Mouse (Mus musculus): ENCODE measurements around the gene Mrpl43. TPM values are rescaled to one million over a fixed set of nuclear protein-coding genes. Genes with fewer than 3 reads are reported as not detected.
A peak's percentile ranks its signal among the peaks of the same experiment; 100 is the strongest.
"Not testable (repeated sequence)": the region's sequence is repeated elsewhere in the genome, so short reads cannot be mapped to it uniquely, and the experiment has no call there.

Gene Mrpl43
- polyA plus RNA-seq, 1 experiment from 2014 or later, result 71.4 TPM

DNA sequence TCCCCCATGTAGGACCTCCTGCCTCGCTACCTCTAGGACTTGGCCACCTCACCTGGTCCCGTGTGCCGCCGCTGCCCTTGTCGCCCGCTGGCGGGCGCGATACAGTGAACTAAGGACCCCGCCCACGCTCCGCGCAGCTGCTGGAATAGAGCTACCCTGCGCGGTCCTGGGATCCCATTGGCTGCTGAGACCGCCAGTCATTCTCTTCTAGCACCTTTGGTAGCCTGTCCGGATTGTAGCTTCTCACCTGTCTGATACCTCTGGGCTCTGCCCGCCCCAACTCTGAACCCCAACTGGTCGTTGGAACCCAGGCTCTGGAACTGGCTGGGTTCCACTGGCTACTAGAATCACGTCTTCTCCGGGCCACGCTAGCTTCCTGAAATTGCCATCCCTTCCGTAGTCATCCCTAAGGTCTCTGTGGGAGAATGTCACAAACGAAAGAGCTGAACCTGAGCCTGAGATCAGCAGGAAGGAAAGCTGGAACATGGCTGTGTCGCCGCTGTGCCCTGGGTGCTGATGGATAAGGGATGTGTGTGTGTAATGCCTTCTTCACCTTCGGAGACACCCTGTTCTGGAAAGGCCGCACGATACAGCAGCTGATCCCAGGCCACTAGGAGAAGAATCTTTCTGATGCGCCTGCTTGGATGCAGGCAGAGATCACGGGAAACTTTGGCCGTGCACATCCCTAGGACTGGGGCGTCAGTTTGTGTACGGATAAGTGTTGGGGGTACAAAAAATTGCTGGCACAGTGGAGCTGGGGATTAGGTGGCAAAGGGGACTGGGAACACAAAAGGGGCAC is 40.5 kb upstream of the Mrpl43 start:
- Histone ChIP-seq H3K36me3 (ENCODE audit: control insufficient read depth, insufficient read depth, low read length) (no peaks in the 10 kb centered on the region), H3K4me2 (ENCODE audit: low read depth, low read length, severe bottlenecking) (peak overlapping the region; percentile 83), H3K4me3 (ENCODE audit: low read depth, low read length) (peak overlapping the region; percentile 42), H3K9me3 (ENCODE audit: control insufficient read depth, low read length) (no peaks in the 10 kb centered on the region), H3K9ac (ENCODE audit: low read length) (peak overlapping the region; percentile 65), H3K4me1 (replicated peaks; ENCODE audit: control insufficient read depth, insufficient read depth, low read length) (peaks cover 8% of the 10 kb centered on the region; the same call in 1 of the 2 replicates), H3K27me3 (ENCODE audit: control insufficient read depth, insufficient read depth, low read length) (peaks cover 14% of the 10 kb centered on the region), H3K27ac (ENCODE audit: low read depth, low read length) (peak overlapping the region; percentile 18; the same call in 1 of the 2 replicates)
- WGBS, result 3% methylated on average over 34 of the region's 34 CpGs
- DNase-seq (ENCODE audit: low spot score) (peak; percentile 76), ATAC-seq (replicated peaks; ENCODE audit: low FRiP score) (peak; percentile 66)

DNA sequence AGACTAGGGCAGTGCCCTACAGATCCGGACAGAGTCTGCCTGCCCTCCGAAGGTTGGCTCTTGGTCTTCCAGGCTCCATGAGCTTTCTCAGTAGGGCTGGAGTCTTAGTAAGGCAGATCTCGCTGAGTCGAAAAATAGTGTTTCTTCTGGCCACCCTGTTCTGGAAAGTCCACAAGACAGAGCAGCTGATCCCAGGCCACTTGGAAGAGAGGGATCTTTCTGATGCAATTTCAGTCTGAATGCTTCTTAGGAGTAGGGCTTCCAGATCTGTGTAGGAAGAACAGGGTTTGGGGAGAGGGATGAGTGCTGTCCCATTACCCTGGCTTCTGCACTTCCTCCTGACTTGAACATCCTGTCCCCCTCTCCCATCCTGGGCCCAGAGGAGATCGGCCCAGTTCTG is 39.4 kb upstream of the Mrpl43 start, which contains the start of gene Pdzd7:
TSS of gene Pdzd7 (minus strand) at position 67 of the 400 bp plus-strand sequence.
- no peaks in the 10 kb centered on the region for H3K36me3 ChIP-seq (ENCODE audit: control insufficient read depth, insufficient read depth, low read length)
- peak within 1 kb of the TSS; percentile 42 for H3K4me3 ChIP-seq (ENCODE audit: low read depth, low read length)
- H3K27me3 ChIP-seq (ENCODE audit: control insufficient read depth, insufficient read depth, low read length), result peaks cover 14% of the 10 kb centered on the region
- no peaks in the 10 kb centered on the region for H3K9me3 ChIP-seq (ENCODE audit: control insufficient read depth, low read length)
- DNase-seq (ENCODE audit: low spot score) (no peak), ATAC-seq (replicated peaks; ENCODE audit: low FRiP score) (no peak)
- peaks cover 8% of the 10 kb centered on the region; the same call in 1 of the 2 replicates for H3K4me1 ChIP-seq (replicated peaks; ENCODE audit: control insufficient read depth, insufficient read depth, low read length)
- 86% methylated on average over 5 of the region's 5 CpGs for WGBS
- peak within 1 kb of the TSS; percentile 65; the same call in 1 of the 2 replicates for H3K9ac ChIP-seq (ENCODE audit: low read length)
- peak within 1 kb of the TSS; percentile 83 for H3K4me2 ChIP-seq (ENCODE audit: low read depth, low read length, severe bottlenecking)
- no peak within 1 kb of the TSS for H3K27ac ChIP-seq (ENCODE audit: low read depth, low read length)

DNA sequence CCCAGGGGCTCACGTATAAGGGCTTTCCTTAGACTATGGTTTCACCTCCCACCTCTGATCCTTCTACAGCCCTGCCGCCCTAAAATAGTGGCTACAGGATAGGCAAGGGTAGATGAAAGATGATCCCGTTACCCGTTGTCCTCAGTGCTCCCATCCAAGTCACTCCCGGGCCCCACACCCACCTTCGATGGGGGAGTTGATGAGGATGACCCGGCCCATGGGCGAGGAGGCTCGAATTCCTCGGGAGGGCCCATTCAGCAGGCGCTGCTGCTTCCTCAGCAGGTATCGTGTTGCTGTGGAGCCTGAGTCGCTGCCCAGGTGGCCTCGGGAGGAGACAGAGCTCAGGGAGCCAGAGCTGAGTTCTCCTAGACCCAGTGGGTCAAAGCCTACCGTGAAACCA is 39.0 kb upstream of the Mrpl43 start:
- Histone ChIP-seq H3K27me3 (ENCODE audit: control insufficient read depth, insufficient read depth, low read length) (peaks cover 17% of the 10 kb centered on the region), H3K27ac (ENCODE audit: low read depth, low read length) (no peak overlapping the region), H3K36me3 (ENCODE audit: control insufficient read depth, insufficient read depth, low read length) (no peaks in the 10 kb centered on the region), H3K4me3 (ENCODE audit: low read depth, low read length) (no peak overlapping the region), H3K4me1 (replicated peaks; ENCODE audit: control insufficient read depth, insufficient read depth, low read length) (peaks cover 12% of the 10 kb centered on the region; the same call in 1 of the 2 replicates), H3K9ac (ENCODE audit: low read length) (no peak overlapping the region), H3K4me2 (ENCODE audit: low read depth, low read length, severe bottlenecking) (no peak overlapping the region), H3K9me3 (ENCODE audit: control insufficient read depth, low read length) (no peaks in the 10 kb centered on the region)
- DNase-seq (ENCODE audit: low spot score) (no peak), ATAC-seq (replicated peaks; ENCODE audit: low FRiP score) (no peak)
- 52% methylated on average over 15 of the region's 15 CpGs for WGBS

DNA sequence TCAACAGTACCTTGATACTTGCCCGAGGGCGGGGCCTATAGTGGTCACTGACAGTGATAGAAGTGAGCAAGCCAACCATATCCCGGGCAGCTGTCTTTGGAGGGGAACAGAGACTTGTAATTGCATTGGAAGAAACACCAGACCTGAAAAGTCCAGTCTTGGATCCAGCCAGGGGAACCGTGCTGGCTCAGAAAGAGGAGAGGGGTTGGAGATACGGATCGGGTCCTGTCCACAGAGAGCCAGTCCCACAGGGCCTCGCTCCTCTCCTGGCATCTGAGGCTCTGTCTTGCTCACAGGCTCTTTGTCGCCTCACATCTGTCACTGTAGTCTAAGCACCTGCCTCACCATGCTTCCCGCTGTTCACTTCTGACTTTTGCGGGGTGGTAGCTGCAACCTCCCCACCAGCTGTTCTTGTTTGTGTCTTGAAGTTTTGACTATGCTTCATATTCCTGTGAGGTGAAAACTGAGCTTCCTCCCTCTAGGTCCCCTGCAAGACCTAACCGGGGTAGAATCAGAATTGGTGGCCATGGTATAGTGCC is 38.2 kb upstream of the Mrpl43 start:
- 74% methylated on average over 11 of the region's 11 CpGs for WGBS
- Histone ChIP-seq H3K4me1 (replicated peaks; ENCODE audit: control insufficient read depth, insufficient read depth, low read length) (peaks cover 12% of the 10 kb centered on the region; the same call in 1 of the 2 replicates), H3K9ac (ENCODE audit: low read length) (no peak overlapping the region), H3K36me3 (ENCODE audit: control insufficient read depth, insufficient read depth, low read length) (no peaks in the 10 kb centered on the region), H3K27ac (ENCODE audit: low read depth, low read length) (no peak overlapping the region), H3K27me3 (ENCODE audit: control insufficient read depth, insufficient read depth, low read length) (peaks cover 17% of the 10 kb centered on the region), H3K9me3 (ENCODE audit: control insufficient read depth, low read length) (no peaks in the 10 kb centered on the region), H3K4me2 (ENCODE audit: low read depth, low read length, severe bottlenecking) (no peak overlapping the region), H3K4me3 (ENCODE audit: low read depth, low read length) (no peak overlapping the region)
- ATAC-seq (replicated peaks; ENCODE audit: low FRiP score) (no peak), DNase-seq (ENCODE audit: low spot score) (no peak)

DNA sequence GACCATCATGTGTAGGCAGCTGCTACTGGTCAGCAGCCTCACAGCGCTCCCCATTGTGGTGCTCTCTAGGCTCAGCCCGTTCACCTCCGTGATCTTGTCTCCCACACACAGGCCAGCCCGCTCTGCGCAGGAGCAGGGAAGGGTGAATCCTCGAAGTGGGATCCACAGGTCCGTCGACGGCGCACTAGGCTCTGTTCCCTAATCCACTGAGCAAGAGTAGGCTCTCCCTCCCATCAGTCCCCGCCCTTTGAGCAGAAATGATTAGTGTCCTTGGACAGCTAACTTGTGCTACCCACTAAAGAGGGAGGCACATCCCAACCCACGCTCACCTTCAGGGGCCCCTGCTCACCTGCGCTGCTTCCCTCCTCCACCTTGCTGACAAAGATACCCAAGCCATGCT is 34.0 kb upstream of the Mrpl43 start:
- Histone ChIP-seq H3K36me3 (ENCODE audit: control insufficient read depth, insufficient read depth, low read length) (no peaks in the 10 kb centered on the region), H3K27me3 (ENCODE audit: control insufficient read depth, insufficient read depth, low read length) (peaks cover 3% of the 10 kb centered on the region; the same call in 1 of the 2 replicates), H3K9me3 (ENCODE audit: control insufficient read depth, low read length) (no peaks in the 10 kb centered on the region), H3K9ac (ENCODE audit: low read length) (no peak overlapping the region), H3K4me3 (ENCODE audit: low read depth, low read length) (no peak overlapping the region), H3K4me1 (replicated peaks; ENCODE audit: control insufficient read depth, insufficient read depth, low read length) (0 out of 2 replicates have a peak, but pooled peaks cover 4% of the 10 kb centered on the region), H3K27ac (ENCODE audit: low read depth, low read length) (no peak overlapping the region), H3K4me2 (ENCODE audit: low read depth, low read length, severe bottlenecking) (no peak overlapping the region)
- no peak for ATAC-seq (replicated peaks; ENCODE audit: low FRiP score)
- WGBS, result 52% methylated on average over 13 of the region's 13 CpGs
- DNase-seq (ENCODE audit: low spot score), result peak; percentile 50

DNA sequence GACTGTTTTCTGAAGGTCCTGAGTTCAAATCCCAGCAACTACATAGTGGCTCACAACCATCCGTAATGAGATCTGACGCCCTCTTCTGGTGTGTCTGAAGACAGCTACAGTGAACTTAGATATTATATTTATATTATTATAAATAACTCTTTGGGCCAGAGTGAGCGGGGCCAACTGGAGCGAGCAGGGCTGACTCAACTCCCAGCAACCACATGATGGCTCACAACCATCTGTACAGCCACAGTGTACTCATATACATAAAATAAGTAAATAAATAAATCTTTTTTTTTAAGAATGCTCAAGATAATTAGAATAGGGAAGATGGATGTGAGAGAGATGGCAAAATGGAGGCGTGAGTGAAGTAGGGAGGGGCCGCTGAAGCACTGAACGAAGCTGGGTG is 32.0 kb upstream of the Mrpl43 start:
- not testable (repeated sequence) for H3K9me3 ChIP-seq (ENCODE audit: control insufficient read depth, low read length); ATAC-seq (replicated peaks; ENCODE audit: low FRiP score); H3K4me2 ChIP-seq (ENCODE audit: low read depth, low read length, severe bottlenecking); H3K9ac ChIP-seq (ENCODE audit: low read length); H3K27ac ChIP-seq (ENCODE audit: low read depth, low read length); H3K36me3 ChIP-seq (ENCODE audit: control insufficient read depth, insufficient read depth, low read length); DNase-seq (ENCODE audit: low spot score); H3K27me3 ChIP-seq (ENCODE audit: control insufficient read depth, insufficient read depth, low read length); H3K4me3 ChIP-seq (ENCODE audit: low read depth, low read length); H3K4me1 ChIP-seq (replicated peaks; ENCODE audit: control insufficient read depth, insufficient read depth, low read length)
- 92% methylated on average over 7 of the region's 7 CpGs for whole genome bisulfite sequencing

DNA sequence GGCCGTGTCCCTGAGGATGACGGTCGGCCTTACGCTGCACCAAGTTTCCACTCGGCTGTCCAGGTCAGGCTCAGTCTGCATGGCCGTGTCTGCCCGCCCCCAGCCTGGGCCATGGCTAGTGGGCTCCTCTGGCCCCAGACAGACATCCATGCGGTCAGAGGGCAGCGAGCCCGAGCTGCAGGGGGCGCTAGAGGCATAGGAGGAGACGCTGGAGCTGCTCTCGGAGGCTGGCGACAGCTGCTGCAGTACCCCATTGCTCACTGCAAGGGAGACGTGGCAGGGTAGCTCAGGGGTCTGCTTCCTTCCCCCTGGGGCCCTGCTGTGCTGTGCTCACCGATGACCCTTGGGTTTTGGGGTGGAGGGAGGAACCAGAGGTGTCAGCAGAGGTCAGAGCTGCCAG is 30.6 kb upstream of the Mrpl43 start:
- H3K27me3 ChIP-seq (ENCODE audit: control insufficient read depth, insufficient read depth, low read length), result peaks cover 3% of the 10 kb centered on the region; the same call in 1 of the 2 replicates

DNA sequence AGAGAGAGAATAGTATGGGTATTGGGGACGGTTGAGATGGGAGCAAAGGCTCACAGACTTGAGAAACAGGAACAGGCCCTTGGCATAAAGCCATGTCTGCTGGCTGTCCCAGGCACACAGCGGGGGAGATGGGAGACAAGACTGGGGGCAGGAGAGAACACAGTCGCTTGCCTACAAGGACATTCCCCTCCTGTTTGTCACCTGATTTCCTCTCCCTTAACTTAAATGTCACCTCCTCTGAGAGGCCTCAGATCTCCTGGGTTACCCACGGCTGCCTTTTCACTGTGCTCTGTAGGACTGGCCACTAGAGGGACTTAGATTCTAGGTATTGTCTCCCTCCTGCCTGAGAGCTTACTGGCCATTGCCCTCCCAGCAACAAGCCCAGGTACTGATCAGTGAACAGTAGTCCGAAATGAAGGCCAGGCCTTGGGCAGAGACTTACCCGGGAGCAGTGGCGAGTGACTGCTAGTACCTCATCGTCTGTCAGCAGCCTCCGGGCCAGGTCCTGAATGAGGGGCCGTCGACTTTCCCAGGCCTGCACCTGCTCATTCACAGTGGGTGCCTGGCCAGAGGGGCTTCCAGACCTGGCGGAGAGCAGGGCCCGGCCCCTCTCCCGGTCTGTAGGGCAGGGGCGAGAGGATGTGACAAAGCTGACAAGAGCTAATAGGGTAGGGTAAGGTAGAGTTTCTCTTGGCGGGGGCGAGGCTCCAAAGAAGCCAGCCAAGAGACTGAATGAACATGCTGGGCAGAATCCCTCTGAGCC is 26.5 kb upstream of the Mrpl43 start:
- no peaks in the 10 kb centered on the region for H3K27me3 ChIP-seq (ENCODE audit: control insufficient read depth, insufficient read depth, low read length)
- 53% methylated on average over 17 of the region's 17 CpGs for WGBS
- H3K27ac ChIP-seq (ENCODE audit: low read depth, low read length), result no peak overlapping the region
- DNase-seq (ENCODE audit: low spot score), result peak; percentile 63
- no peak for ATAC-seq (replicated peaks; ENCODE audit: low FRiP score)
- no peak overlapping the region; the same call in 1 of the 2 replicates for H3K9ac ChIP-seq (ENCODE audit: low read length)
- no peaks in the 10 kb centered on the region; the same call in 1 of the 2 replicates for H3K36me3 ChIP-seq (ENCODE audit: control insufficient read depth, insufficient read depth, low read length)
- no peaks in the 10 kb centered on the region for H3K9me3 ChIP-seq (ENCODE audit: control insufficient read depth, low read length)
- no peak overlapping the region for H3K4me3 ChIP-seq (ENCODE audit: low read depth, low read length)
- H3K4me2 ChIP-seq (ENCODE audit: low read depth, low read length, severe bottlenecking), result no peak overlapping the region
- H3K4me1 ChIP-seq (replicated peaks; ENCODE audit: control insufficient read depth, insufficient read depth, low read length), result no peaks in the 10 kb centered on the region

More for the DNA sequence above, 30.6 kb upstream of the Mrpl43 start:
- H3K4me2 ChIP-seq (ENCODE audit: low read depth, low read length, severe bottlenecking), result no peak overlapping the region
- DNase-seq (ENCODE audit: low spot score) (peak; percentile 72), ATAC-seq (replicated peaks; ENCODE audit: low FRiP score) (no peak)
- no peaks in the 10 kb centered on the region for H3K9me3 ChIP-seq (ENCODE audit: control insufficient read depth, low read length)
- 31% methylated on average over 16 of the region's 16 CpGs for WGBS
- no peak overlapping the region for H3K27ac ChIP-seq (ENCODE audit: low read depth, low read length)
- 0 out of 2 replicates have a peak, but pooled peaks cover 4% of the 10 kb centered on the region for H3K4me1 ChIP-seq (replicated peaks; ENCODE audit: control insufficient read depth, insufficient read depth, low read length)
- no peaks in the 10 kb centered on the region for H3K36me3 ChIP-seq (ENCODE audit: control insufficient read depth, insufficient read depth, low read length)
- H3K9ac ChIP-seq (ENCODE audit: low read length), result no peak overlapping the region
- no peak overlapping the region for H3K4me3 ChIP-seq (ENCODE audit: low read depth, low read length)
